Mouse (Mus musculus) limb, embryonic 15.5 days (tissue): ENCODE measurements at regions not wholly inside any gene's neighbourhood (a gene's known extent, or its start where the extent isn't known, plus 50 kb on each side); places are given as distances from the start of the nearest gene placed in this dataset.

Experiments
- ATAC-seq: fragments of 200-750 bp; cut with Nextera tagmentation; 2 replicates; pipeline ENCODE4 v1.8.0; 2017; ENCODE audit warnings: low read depth, moderate TSS enrichment; ENCODE audit not compliant: insufficient number of reproducible peaks, low FRiP score, low TSS enrichment
- H3K27ac ChIP-seq: fragments of 300-500 bp; sonication (generic); 2 replicates; pipeline ENCODE4 v1.5.1; 2015; ENCODE audit warnings: moderate library complexity, mild to moderate bottlenecking, inconsistent platforms
- H3K27me3 ChIP-seq: fragments of 300-500 bp; sonication (generic); 2 replicates; pipeline ENCODE4 v1.6.1; 2015; ENCODE audit warnings: inconsistent platforms
- H3K36me3 ChIP-seq: fragments of 300-500 bp; sonication (generic); 2 replicates; pipeline ENCODE4 v1.6.1; 2015; ENCODE audit warnings: inconsistent platforms
- H3K4me1 ChIP-seq: fragments of 300-500 bp; sonication (generic); 2 replicates; pipeline ENCODE4 v1.6.1; 2015; ENCODE audit warnings: inconsistent platforms
- H3K4me2 ChIP-seq: fragments of 300-500 bp; sonication (generic); 2 replicates; pipeline ENCODE4 v1.6.1; 2015; ENCODE audit warnings: mild to moderate bottlenecking, inconsistent platforms
- H3K4me3 ChIP-seq: fragments of 300-500 bp; sonication (generic); 2 replicates; pipeline ENCODE4 v1.5.1; 2015; ENCODE audit warnings: mild to moderate bottlenecking, inconsistent platforms
- H3K9ac ChIP-seq: fragments of 300-500 bp; sonication (generic); 2 replicates; pipeline ENCODE4 v1.6.1; 2015; ENCODE audit warnings: inconsistent platforms
- H3K9me3 ChIP-seq: fragments of 300-500 bp; sonication (generic); 2 replicates; pipeline ENCODE4 v1.6.1; 2016; ENCODE audit warnings: inconsistent platforms
- WGBS: fragments of 180-500 bp; shearing (Covaris S2); methylation state at CpG from one replicate; pipeline ENCODE4 v1.1.7; 2015; 5-methylcytosine and 5-hydroxymethylcytosine counted together

DNA sequence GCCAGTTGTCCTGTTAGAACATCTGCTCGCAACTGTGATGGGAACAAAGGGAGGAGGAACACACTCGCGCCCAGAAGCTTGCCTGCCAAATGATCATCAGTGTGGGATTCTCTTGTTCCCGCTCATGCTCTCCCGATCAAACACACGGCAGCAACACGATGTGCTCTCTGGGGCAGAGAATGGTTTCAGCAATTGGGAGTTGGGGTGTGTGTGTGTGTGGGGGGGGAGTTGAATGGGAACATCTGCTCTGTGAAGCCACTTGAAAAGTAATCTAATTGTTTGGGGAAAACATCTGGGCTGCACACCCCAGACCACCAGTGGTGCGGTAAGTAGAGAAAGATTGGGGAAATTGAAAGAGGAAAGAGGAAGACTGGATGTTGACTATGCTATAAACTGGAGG, 117.7 kb upstream of the Igf1 start:
- WGBS = 53% methylated on average over 8 of the region's 8 CpGs
- Histone ChIP-seq H3K27me3 (0 out of 2 replicates have a peak, but pooled peaks cover 3% of the 10 kb centered on the region), H3K4me1 (no peaks in the 10 kb centered on the region), H3K9ac (no peak overlapping the region), H3K4me3 (no peak overlapping the region), H3K9me3 (no peaks in the 10 kb centered on the region), H3K36me3 (no peaks in the 10 kb centered on the region), H3K4me2 (no peak overlapping the region), H3K27ac (no peak overlapping the region)
- 0 out of 2 replicates have a peak, but pooled peaks have one; percentile 52 for ATAC-seq

DNA sequence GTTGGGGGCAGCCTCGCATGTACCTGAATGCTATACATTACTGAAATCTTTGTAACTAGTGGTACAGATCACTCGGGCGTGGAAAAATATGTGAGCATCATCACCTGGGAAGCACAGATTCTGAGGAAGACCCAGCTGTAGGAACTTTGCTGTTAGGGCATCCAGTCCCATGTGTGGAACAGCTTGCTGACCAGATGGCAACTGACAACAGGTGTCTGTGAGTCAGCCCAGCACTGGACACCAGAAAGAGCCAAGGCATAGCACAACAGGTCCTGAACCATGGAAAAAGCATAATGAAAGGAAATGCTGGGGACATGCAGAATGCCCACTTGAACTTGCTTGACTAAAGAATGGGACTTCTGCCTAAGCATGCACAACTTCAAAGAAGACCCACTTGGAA, 115.3 kb upstream of the Igf1 start:
- 83% methylated on average over 3 of the region's 3 CpGs for WGBS
- Histone ChIP-seq H3K4me2 (no peak overlapping the region), H3K27me3 (0 out of 2 replicates have a peak, but pooled peaks cover 3% of the 10 kb centered on the region), H3K4me3 (no peak overlapping the region), H3K27ac (no peak overlapping the region), H3K9ac (no peak overlapping the region), H3K4me1 (no peaks in the 10 kb centered on the region), H3K36me3 (no peaks in the 10 kb centered on the region), H3K9me3 (no peaks in the 10 kb centered on the region)
- ATAC-seq = no peak

GRCm38 (mm10) chr10:87747846-87748552, 110.1 kb upstream of the Igf1 start:
- 56% methylated on average over 2 of the region's 2 CpGs for WGBS

DNA sequence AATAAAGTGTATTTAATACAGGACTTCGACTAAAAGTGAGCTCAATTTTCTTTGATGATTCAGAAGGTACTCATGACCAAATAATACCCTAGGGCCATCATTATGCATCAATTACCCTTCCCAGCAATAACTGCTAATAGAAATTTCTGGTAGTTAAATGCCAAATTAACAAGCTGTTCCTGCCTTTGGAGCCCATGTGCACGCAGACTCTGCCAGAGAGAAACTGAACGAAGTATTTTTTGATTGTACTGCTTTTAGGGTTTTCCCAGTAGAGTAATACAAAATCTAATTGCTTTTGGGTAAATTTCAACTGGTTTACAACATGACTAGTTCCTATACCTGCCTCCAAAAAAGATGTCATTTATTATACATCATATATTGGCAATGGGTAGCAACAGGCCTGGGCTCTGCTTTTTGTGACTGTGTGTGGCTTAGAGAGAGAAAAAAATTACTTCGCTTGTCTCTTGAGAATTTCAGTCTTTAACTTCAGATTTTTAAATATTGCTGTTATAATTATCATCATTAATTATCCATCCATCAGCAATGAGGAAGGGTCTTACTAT, 109.4 kb upstream of the Igf1 start:
- Histone ChIP-seq H3K36me3 (no peaks in the 10 kb centered on the region), H3K27ac (no peak overlapping the region), H3K4me1 (no peaks in the 10 kb centered on the region), H3K9me3 (no peaks in the 10 kb centered on the region), H3K4me2 (no peak overlapping the region), H3K4me3 (no peak overlapping the region), H3K9ac (no peak overlapping the region), H3K27me3 (no peaks in the 10 kb centered on the region)
- WGBS = 44% methylated on average over 4 of the region's 4 CpGs
- ATAC-seq = no peak

More at GRCm38 (mm10) chr10:87747846-87748552, 110.1 kb upstream of the Igf1 start:
- no peak overlapping the region for H3K4me2 ChIP-seq
- H3K9ac ChIP-seq = no peak overlapping the region
- no peak overlapping the region for H3K27ac ChIP-seq
- H3K4me1 ChIP-seq = no peaks in the 10 kb centered on the region
- H3K36me3 ChIP-seq = no peaks in the 10 kb centered on the region
- H3K4me3 ChIP-seq = no peak overlapping the region
- ATAC-seq = no peak
- H3K27me3 ChIP-seq = no peaks in the 10 kb centered on the region
- no peaks in the 10 kb centered on the region for H3K9me3 ChIP-seq

- H3K9me3 ChIP-seq = no peaks in the 10 kb centered on the region
- no peaks in the 10 kb centered on the region for H3K36me3 ChIP-seq
- H3K27ac ChIP-seq = no peak overlapping the region
- H3K9ac ChIP-seq = no peak overlapping the region
- H3K4me2 ChIP-seq = no peak overlapping the region
- H3K4me1 ChIP-seq = no peaks in the 10 kb centered on the region
- no peaks in the 10 kb centered on the region for H3K27me3 ChIP-seq
- H3K4me3 ChIP-seq = no peak overlapping the region
- no peak for ATAC-seq
Measured at GRCm38 (mm10) chr10:87750321-87750720, 107.7 kb upstream of the Igf1 start.

GRCm38 (mm10) chr10:87750972-87751371, 107.1 kb upstream of the Igf1 start:
- no peak for ATAC-seq
- 35% methylated on average over 1 of the region's 1 CpGs for WGBS
- no peaks in the 10 kb centered on the region for H3K4me1 ChIP-seq
- no peaks in the 10 kb centered on the region for H3K27me3 ChIP-seq
- no peak overlapping the region for H3K4me2 ChIP-seq
- H3K4me3 ChIP-seq = no peak overlapping the region
- H3K36me3 ChIP-seq = no peaks in the 10 kb centered on the region
- H3K9me3 ChIP-seq = no peaks in the 10 kb centered on the region
- no peak overlapping the region for H3K27ac ChIP-seq
- H3K9ac ChIP-seq = no peak overlapping the region

DNA sequence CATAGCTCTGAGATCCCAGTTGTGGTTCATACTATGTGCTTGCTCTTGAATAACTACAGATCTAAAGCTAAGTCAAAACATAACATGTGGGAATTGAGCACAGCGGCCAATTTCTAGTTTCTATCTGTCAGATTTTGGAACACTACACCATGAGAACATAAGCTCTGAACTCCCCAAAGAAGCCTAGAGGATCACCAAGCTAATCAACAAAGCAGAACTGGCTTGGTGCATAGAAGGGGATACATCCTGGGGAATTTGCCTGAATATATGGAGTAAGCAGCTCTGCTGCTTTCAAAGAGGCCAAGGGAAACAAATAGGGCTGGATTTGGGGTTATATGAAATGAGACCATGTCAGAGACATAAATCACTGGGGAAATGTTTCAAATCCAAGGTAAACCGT, 105.9 kb upstream of the Igf1 start:
- 72% methylated on average over 2 of the region's 2 CpGs for WGBS
- no peaks in the 10 kb centered on the region for H3K4me1 ChIP-seq
- no peak for ATAC-seq

DNA sequence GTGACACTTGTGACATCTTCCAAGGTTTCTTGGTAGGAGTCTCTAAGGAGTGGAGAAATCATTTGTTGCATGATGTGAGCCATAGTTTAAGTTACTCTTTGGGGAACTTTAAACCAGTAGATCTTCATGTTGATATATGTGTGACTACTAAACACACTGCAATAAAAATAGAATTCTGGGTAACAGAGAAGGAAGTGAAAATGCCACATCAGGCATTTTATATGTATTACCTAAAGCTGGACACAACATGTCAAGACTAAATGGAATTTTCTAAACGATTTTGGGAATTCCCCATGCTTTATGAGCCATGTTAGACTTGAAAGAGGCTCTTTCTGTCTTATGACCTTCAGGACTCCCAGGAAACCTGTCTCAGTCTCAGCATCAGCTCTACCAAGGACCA, 104.6 kb upstream of the Igf1 start:
- H3K4me2 ChIP-seq = no peak overlapping the region
- H3K9ac ChIP-seq = no peak overlapping the region
- no peaks in the 10 kb centered on the region for H3K9me3 ChIP-seq
- H3K27ac ChIP-seq = no peak overlapping the region
- WGBS = 31% methylated on average over 1 of the region's 1 CpGs
- ATAC-seq = no peak
- no peaks in the 10 kb centered on the region for H3K36me3 ChIP-seq
- no peak overlapping the region for H3K4me3 ChIP-seq
- H3K27me3 ChIP-seq = no peaks in the 10 kb centered on the region
- H3K4me1 ChIP-seq = no peaks in the 10 kb centered on the region

More for the DNA sequence above, 105.9 kb upstream of the Igf1 start:
- Histone ChIP-seq H3K4me2 (no peak overlapping the region), H3K9ac (no peak overlapping the region), H3K27ac (no peak overlapping the region), H3K36me3 (no peaks in the 10 kb centered on the region), H3K4me3 (no peak overlapping the region), H3K27me3 (no peaks in the 10 kb centered on the region), H3K9me3 (no peaks in the 10 kb centered on the region)

GRCm38 (mm10) chr10:87761528-87762030, 96.5 kb upstream of the Igf1 start:
- Histone ChIP-seq H3K9ac (no peak overlapping the region), H3K36me3 (no peaks in the 10 kb centered on the region), H3K4me2 (no peak overlapping the region), H3K27me3 (no peaks in the 10 kb centered on the region), H3K9me3 (no peaks in the 10 kb centered on the region), H3K27ac (no peak overlapping the region), H3K4me3 (no peak overlapping the region), H3K4me1 (0 out of 2 replicates have a peak, but pooled peaks cover 2% of the 10 kb centered on the region)
- WGBS = 61% methylated on average over 5 of the region's 5 CpGs
- ATAC-seq = no peak

- H3K4me1 ChIP-seq = no peaks in the 10 kb centered on the region
Measured at GRCm38 (mm10) chr10:87787521-87787920, 70.5 kb upstream of the Igf1 start.

DNA sequence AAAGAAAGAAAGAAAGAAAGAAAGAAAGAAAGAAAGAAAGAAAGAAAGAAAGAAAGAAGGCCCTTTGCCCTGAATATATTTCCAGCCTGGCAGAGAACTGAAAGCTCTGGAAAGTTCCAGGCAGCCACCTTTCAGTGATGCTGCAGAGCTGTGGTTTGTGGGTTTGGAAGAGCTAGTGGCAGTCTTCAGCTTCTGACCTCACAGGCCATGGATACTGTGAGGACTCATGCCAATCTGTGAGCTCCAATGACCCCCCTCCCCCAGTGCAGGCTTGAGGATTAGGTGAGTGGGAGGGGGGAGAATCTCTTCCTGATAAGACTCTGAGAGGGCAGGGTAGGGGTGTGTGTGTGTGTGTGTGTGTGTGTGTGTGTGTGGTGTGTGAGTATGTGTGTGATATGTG, 65.7 kb upstream of the Igf1 start:
- no peak overlapping the region for H3K9ac ChIP-seq

More at GRCm38 (mm10) chr10:87787521-87787920, 70.5 kb upstream of the Igf1 start:
- H3K9ac ChIP-seq = no peak overlapping the region
- no peak for ATAC-seq
- H3K4me3 ChIP-seq = no peak overlapping the region
- WGBS = 54% methylated on average over 4 of the region's 4 CpGs
- no peak overlapping the region for H3K4me2 ChIP-seq
- no peaks in the 10 kb centered on the region for H3K36me3 ChIP-seq
- no peaks in the 10 kb centered on the region for H3K9me3 ChIP-seq
- H3K27me3 ChIP-seq = no peaks in the 10 kb centered on the region
- no peak overlapping the region for H3K27ac ChIP-seq

DNA sequence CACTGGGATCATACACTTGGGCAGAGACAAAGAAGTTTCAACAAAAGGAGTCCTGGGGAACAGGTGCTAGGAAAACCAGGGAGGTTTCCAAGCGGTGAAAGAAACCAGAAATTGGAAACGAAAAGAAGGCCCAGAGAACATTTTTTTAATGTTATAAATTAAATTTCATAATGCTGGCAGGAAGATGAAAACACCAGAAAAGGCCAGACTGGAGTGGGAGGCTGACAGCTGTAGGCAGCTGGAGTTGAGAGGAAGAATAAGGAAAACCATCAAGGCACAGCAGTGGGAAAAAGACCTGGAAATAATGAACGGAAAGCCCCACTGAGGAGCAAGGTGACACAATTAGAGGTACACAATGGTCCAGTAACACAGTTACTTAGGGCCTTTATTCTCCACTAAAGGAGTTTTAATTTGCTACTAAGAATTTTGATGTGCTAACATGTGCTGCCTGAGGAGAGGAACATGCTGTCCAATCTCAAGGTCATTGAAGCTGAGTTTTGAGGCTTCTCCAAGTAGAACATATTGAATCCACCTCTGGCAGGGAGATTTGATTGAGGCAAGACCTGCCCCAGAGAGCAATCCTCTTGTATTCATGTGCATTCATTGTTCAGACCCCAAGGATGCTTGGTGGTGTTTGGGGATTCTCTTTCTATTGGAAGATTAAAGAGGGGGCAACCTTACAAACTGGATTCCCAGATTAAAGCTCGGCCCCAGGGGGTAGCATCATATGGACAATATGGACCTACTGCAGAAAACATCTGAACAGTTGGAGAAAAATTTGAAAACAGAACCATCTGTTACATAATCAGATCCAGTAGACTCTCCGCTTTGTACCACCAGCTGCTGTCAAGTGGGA, 53.9 kb upstream of the Igf1 start:
- Histone ChIP-seq H3K4me2 (no peak overlapping the region), H3K36me3 (no peaks in the 10 kb centered on the region), H3K4me3 (no peak overlapping the region), H3K9me3 (no peaks in the 10 kb centered on the region), H3K27me3 (no peaks in the 10 kb centered on the region), H3K9ac (no peak overlapping the region), H3K4me1 (no peaks in the 10 kb centered on the region), H3K27ac (no peak overlapping the region)
- 69% methylated on average over 5 of the region's 5 CpGs for WGBS
- ATAC-seq = no peak

More for the DNA sequence above, 65.7 kb upstream of the Igf1 start:
- no peaks in the 10 kb centered on the region for H3K9me3 ChIP-seq
- H3K4me1 ChIP-seq = no peaks in the 10 kb centered on the region
- H3K27me3 ChIP-seq = no peaks in the 10 kb centered on the region
- no peak; the same call in 1 of the 2 replicates for ATAC-seq
- H3K36me3 ChIP-seq = no peaks in the 10 kb centered on the region
- H3K4me2 ChIP-seq = no peak overlapping the region
- no peak overlapping the region for H3K4me3 ChIP-seq
- no peak overlapping the region for H3K27ac ChIP-seq
